Mouse (Mus musculus) ES-Bruce4 (cell line): ENCODE measurements at regions not wholly inside any gene's neighbourhood (a gene's known extent, or its start where the extent isn't known, plus 50 kb on each side); places are given as distances from the start of the nearest gene placed in this dataset.

Experiments used
- H3K27ac ChIP-seq: 2 replicates; pipeline ENCODE4 v1.5.1; 2012; ENCODE audit warnings: low read length, inconsistent platforms; ENCODE audit not compliant: insufficient read depth
- H3K27me3 ChIP-seq: 2 replicates; pipeline ENCODE4 v1.6.1; 2012; ENCODE audit warnings: mild to moderate bottlenecking, low read length, inconsistent platforms; ENCODE audit not compliant: control insufficient read depth, poor library complexity, insufficient read depth, severe bottlenecking
- H3K36me3 ChIP-seq: 2 replicates; pipeline ENCODE4 v1.6.1; 2012; ENCODE audit warnings: inconsistent platforms, mild to moderate bottlenecking, low read length, moderate library complexity; ENCODE audit not compliant: control insufficient read depth, poor library complexity, insufficient read depth, severe bottlenecking
- H3K4me1 ChIP-seq: one replicate; pipeline ENCODE4 v1.8.1; 2011; ENCODE audit warnings: low read length; ENCODE audit not compliant: control insufficient read depth, insufficient read depth
- H3K4me3 ChIP-seq: 2 replicates; pipeline ENCODE4 v1.5.1; 2011; ENCODE audit warnings: low read depth, mild to moderate bottlenecking, low read length
- H3K9ac ChIP-seq: 2 replicates; pipeline ENCODE4 v1.6.1; 2012; ENCODE audit warnings: low read depth, mild to moderate bottlenecking, inconsistent platforms; ENCODE audit not compliant: poor library complexity, severe bottlenecking
- H3K9me3 ChIP-seq: replicated peaks from 2 replicates; pipeline ENCODE4 v1.6.1; 2012; ENCODE audit warnings: mild to moderate bottlenecking, low read length, inconsistent platforms; ENCODE audit not compliant: control insufficient read depth, poor library complexity, insufficient read depth, severe bottlenecking
- CTCF ChIP-seq: IDR thresholded peaks from one replicate; pipeline ENCODE4 v1.8.1; 2011; ENCODE audit warnings: low read depth, low read length
- EP300 ChIP-seq: IDR thresholded peaks from 2 replicates; pipeline ENCODE4 v1.6.1; 2011; ENCODE audit warnings: low read depth, low read length; ENCODE audit not compliant: insufficient read depth
- POLR2A ChIP-seq: IDR thresholded peaks from one replicate; pipeline ENCODE4 v1.8.1; 2011; ENCODE audit warnings: low read length; ENCODE audit not compliant: insufficient read depth

DNA sequence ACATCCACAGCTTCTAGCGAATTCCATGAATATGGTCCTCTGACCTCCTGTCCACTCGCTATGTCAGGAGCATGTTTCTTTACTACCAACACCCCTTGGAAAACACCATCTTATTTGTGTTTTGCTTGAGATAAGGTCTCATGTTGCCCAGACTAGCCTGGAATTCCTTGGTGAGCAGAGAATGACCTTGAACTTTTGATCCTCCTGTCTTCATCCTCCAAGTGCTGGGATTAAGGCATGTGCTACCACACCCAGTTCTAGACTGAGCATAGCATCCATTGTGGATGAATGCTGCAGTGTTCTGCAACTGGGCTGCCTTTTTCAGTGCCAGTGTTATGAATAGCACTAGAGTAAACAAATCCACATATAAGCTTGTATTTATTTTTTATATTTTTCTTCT lies 203.2 kb upstream of the Irx3 start:
- H3K9ac ChIP-seq = no peak overlapping the region
- no peak for TF ChIP-seq EP300
- no peak for TF ChIP-seq POLR2A
- TF ChIP-seq CTCF = no peak
- peaks cover 2% of the 10 kb centered on the region for H3K4me1 ChIP-seq
- no peak overlapping the region for H3K4me3 ChIP-seq
- H3K36me3 ChIP-seq = no peaks in the 10 kb centered on the region
- no peaks in the 10 kb centered on the region for H3K9me3 ChIP-seq
- H3K27me3 ChIP-seq = no peaks in the 10 kb centered on the region
- peak overlapping the region; percentile 52 for H3K27ac ChIP-seq

DNA sequence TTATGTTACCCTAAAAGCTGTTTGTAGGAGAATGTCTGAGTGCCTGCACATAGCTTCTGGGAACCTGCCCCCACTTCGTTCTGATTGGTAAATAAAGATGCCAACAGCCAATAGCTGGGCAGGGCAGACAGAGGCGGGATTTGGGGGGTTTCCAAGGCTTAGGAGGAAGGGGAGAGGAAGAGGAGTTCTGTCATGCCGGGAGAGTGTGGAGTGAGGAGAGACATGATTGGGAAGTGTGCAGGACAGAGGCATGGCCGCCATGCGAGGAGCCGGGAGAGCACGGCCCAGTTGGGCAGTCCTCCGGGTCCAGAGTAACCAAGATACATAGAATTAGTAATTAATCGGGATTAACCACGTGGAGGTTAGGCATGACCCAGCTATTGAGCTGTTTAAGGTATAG lies 202.7 kb upstream of the Irx3 start:
- H3K36me3 ChIP-seq = no peaks in the 10 kb centered on the region
- TF ChIP-seq EP300 = no peak
- TF ChIP-seq POLR2A = no peak
- TF ChIP-seq CTCF = no peak
- H3K9ac ChIP-seq = no peak overlapping the region
- no peaks in the 10 kb centered on the region for H3K27me3 ChIP-seq
- H3K4me3 ChIP-seq = peak overlapping the region; percentile 21
- H3K27ac ChIP-seq = no peak overlapping the region; the same call in 1 of the 2 replicates
- H3K4me1 ChIP-seq = peaks cover 2% of the 10 kb centered on the region
- H3K9me3 ChIP-seq = 0 out of 2 replicates have a peak, but pooled peaks cover under 1% of the 10 kb centered on the region

DNA sequence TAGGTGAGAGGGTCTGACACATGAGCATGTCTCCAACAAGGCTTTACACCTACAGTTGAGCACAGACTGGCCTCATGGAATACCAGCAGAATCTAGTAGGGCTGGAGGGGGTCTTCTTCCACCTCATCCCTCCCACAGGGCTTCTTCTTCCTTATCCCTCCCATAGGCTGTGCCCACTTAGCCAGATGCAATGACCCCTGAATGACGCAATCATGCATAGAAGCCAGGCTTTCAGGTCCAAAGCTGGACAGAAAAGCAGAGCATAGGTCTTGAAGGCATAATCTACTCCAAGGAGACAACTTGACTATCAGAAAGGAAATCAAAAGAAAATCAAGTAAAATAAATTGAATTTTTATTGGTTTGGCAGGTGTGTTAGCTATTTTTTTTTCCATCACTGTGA lies 198.5 kb upstream of the Irx3 start:
- Histone ChIP-seq H3K36me3 (no peaks in the 10 kb centered on the region), H3K4me1 (peaks cover 4% of the 10 kb centered on the region), H3K9me3 (peaks cover 11% of the 10 kb centered on the region; the same call in 1 of the 2 replicates), H3K4me3 (no peak overlapping the region), H3K27me3 (no peaks in the 10 kb centered on the region), H3K27ac (no peak overlapping the region), H3K9ac (no peak overlapping the region)
- no peak for TF ChIP-seq EP300

DNA sequence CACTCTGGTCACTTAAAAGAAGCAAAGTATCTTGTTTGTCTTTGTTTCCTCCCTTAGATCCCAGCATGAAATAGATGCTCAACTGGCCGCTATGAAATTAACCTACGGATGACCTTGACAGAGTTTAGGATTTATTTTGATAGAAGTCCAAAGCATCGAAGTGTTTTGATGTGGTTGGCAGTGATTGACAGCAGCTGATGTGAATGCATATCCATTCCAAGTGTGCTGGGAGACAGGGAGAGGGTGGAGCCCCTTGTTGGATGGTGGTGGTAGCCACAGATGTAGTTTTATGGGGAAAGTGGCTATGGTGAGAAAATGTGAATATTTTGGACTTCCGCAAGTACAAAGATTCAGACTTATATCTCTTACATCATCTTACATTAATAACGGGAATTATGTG lies 197.8 kb upstream of the Irx3 start:
- H3K9me3 ChIP-seq = peaks cover 11% of the 10 kb centered on the region; the same call in 1 of the 2 replicates
- H3K27me3 ChIP-seq = no peaks in the 10 kb centered on the region
- no peak for TF ChIP-seq EP300
- TF ChIP-seq CTCF = no peak
- no peak for TF ChIP-seq POLR2A
- H3K4me3 ChIP-seq = no peak overlapping the region
- H3K27ac ChIP-seq = no peak overlapping the region
- H3K36me3 ChIP-seq = no peaks in the 10 kb centered on the region
- peaks cover 4% of the 10 kb centered on the region for H3K4me1 ChIP-seq
- no peak overlapping the region for H3K9ac ChIP-seq

DNA sequence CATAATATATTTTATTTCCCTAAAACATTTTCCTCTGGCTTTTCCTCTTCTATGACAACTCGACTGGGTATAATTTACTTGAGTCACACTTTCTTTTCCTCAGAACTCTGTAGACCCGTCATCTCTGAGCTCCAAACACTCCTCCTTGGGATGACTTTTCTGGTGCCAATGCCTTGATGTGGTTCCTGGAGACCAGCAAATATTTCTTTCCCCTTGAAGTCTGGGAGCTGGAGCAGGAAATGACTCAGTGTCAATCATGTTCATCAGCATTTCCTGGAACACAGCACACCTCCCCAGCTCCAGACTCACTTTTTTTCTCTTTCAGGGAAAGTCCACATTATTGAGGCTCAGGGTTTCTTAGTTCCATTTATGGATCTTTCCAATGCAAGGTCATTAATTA lies 197.3 kb upstream of the Irx3 start:
- H3K27me3 ChIP-seq = no peaks in the 10 kb centered on the region
- H3K36me3 ChIP-seq = no peaks in the 10 kb centered on the region
- H3K9ac ChIP-seq = no peak overlapping the region
- H3K4me1 ChIP-seq = peaks cover 4% of the 10 kb centered on the region
- peaks cover 11% of the 10 kb centered on the region; the same call in 1 of the 2 replicates for H3K9me3 ChIP-seq
- TF ChIP-seq POLR2A = no peak
- no peak for TF ChIP-seq CTCF
- TF ChIP-seq EP300 = no peak
- H3K27ac ChIP-seq = no peak overlapping the region
- no peak overlapping the region for H3K4me3 ChIP-seq

DNA sequence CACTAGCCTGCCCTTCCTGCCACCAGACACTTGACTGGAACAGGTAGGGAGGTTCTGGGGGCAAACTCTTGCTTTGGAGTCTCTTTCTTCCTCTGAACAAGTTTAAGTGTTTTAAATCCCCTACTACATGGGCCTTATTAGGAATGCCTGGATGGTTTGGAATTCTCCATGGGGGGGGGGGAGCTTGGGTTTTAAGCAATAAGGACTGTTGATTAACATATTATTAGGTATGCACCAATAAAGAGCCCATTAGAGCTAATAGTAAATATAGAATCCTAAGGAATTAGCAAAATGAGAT lies 196.0 kb upstream of the Irx3 start:
- Histone ChIP-seq H3K4me3 (no peak overlapping the region), H3K27me3 (no peaks in the 10 kb centered on the region), H3K36me3 (no peaks in the 10 kb centered on the region), H3K9me3 (peaks cover 11% of the 10 kb centered on the region; the same call in 1 of the 2 replicates), H3K9ac (no peak overlapping the region), H3K27ac (no peak overlapping the region), H3K4me1 (peaks cover 4% of the 10 kb centered on the region)
- no peak for TF ChIP-seq POLR2A
- TF ChIP-seq EP300 = no peak
- TF ChIP-seq CTCF = no peak
